Mouse (Mus musculus) embryonic fibroblast, embryonic 13.5 days (primary cell): ENCODE measurements around the gene Med9.

Source experiments
- CTCF ChIP-seq: IDR thresholded peaks from 2 replicates; pipeline ENCODE4 v1.5.1; 2011; ENCODE audit warnings: mild to moderate bottlenecking, control low read depth, low read length, moderate library complexity, borderline replicate concordance; ENCODE audit not compliant: insufficient read depth
- POLR2A ChIP-seq: IDR thresholded peaks from 2 replicates; pipeline ENCODE4 v1.6.1; 2011; ENCODE audit warnings: low read depth, mild to moderate bottlenecking, control low read depth, low read length, moderate library complexity

DNA sequence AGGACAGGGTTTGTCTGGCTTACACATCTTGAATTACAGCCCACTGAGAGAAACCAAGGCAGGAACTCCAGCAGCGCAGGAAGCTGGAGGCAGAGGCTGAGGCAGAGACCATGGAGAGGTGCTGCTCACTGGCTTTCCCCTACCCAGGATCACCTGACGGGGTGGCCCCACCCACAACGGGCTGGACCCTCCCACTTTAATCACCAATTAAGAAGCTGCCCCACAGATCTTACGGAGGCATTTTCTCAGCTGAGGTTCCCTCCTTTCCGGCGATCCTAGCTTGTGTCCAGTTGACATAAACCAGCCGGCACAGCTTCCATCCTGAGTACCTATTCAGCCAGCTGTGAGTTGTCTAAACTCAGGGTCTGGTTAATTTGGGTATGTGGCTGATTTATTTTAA, 26.7 kb upstream of the Med9 start:
- TF ChIP-seq POLR2A = no peak
- no peak for TF ChIP-seq CTCF
